Mouse (Mus musculus) small intestine, adult 2 months (tissue): ENCODE measurements around the gene Ap5z1.

ENCODE experiments used
- CTCF ChIP-seq: fragments of 200-500 bp; IDR thresholded peaks from 2 replicates; pipeline ENCODE4 v1.5.1; 2012; ENCODE audit warnings: low read depth, mild to moderate bottlenecking, control low read depth, inconsistent platforms, low read length, moderate library complexity, mixed read lengths; ENCODE audit not compliant: insufficient replicate concordance, insufficient read length; ENCODE audit errors: extremely low read depth
- POLR2A ChIP-seq: fragments of 200-500 bp; IDR thresholded peaks from 2 replicates; pipeline ENCODE4 v1.6.1; 2012; ENCODE audit warnings: low read depth, mild to moderate bottlenecking, control low read depth, inconsistent platforms, low read length, moderate library complexity

DNA sequence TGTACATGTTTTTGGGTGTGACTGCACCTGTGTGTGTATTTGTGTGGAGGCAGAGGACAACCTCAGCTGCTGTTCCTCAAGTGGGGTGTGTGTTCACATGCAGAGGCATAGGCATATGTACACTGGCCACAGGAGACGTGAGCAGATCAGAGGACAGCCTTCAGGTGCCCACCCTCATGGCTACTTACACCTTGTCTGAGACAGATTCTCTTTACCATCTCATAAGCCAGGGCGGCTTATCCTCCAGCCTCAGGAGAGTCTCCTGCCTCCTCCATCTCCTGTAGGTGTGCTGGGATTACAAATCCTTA is 1.1 kb upstream of the Ap5z1 start:
- TF ChIP-seq POLR2A: no peak
- TF ChIP-seq CTCF: no peak
